Mouse (Mus musculus): ENCODE measurements around the gene Prpsap1. TPM values are rescaled to one million over a fixed set of nuclear protein-coding genes. Genes with fewer than 3 reads are reported as not detected.
"Not testable (repeated sequence)": the region's sequence is repeated elsewhere in the genome, so short reads cannot be mapped to it uniquely, and the experiment has no call there.

Gene Prpsap1
- polyA plus RNA-seq, 1 experiment from 2014 or later, result 64.4 TPM

DNA sequence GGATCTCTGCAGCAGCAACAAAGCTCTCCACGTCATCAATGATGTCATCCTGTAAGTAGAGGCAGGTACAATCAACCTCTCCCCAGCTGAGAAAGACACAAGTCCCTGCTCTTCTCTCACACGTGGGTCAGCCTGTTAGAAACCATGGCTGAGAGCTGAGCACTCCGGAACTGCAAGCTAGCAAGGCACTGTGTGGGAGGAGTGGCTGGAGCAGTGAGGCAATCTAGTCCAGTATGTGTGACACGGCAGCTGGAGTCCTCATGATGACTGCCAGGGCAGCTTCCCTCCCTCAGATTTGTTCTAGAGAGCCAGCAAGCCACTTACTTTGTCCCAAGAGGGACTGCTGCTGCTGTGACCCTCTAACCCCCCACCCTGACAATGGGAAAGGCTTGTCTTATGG lies 21.7 kb downstream of the Prpsap1 start:
- Histone ChIP-seq H3K36me3 (replicated peaks; ENCODE audit: insufficient read depth, low read length) (peaks cover 48% of the 10 kb centered on the region), H3K9ac (replicated peaks) (no peak overlapping the region), H3K4me1 (ENCODE audit: insufficient read depth) (peaks cover 4% of the 10 kb centered on the region; the same call in 1 of the 2 replicates), H3K4me2 (ENCODE audit: low read depth, low read length) (no peak overlapping the region), H3K4me3 (ENCODE audit: low read depth, low read length) (no peak overlapping the region), H3K9me3 (ENCODE audit: low read length) (no peaks in the 10 kb centered on the region), H3K27ac (ENCODE audit: low read depth) (no peak overlapping the region), H3K27me3 (ENCODE audit: insufficient read depth, low read length) (no peaks in the 10 kb centered on the region)
- ATAC-seq (no peak), DNase-seq (no peak)
- TF ChIP-seq CTCF (IDR thresholded peaks at IDR 0.05; ENCODE audit: low read depth) (no peak), EP300 (IDR thresholded peaks at IDR 0.05; ENCODE audit: low read depth) (no peak)
- WGBS (ENCODE audit: insufficient replicate concordance), result 63% methylated on average over 4 of the region's 4 CpGs

DNA sequence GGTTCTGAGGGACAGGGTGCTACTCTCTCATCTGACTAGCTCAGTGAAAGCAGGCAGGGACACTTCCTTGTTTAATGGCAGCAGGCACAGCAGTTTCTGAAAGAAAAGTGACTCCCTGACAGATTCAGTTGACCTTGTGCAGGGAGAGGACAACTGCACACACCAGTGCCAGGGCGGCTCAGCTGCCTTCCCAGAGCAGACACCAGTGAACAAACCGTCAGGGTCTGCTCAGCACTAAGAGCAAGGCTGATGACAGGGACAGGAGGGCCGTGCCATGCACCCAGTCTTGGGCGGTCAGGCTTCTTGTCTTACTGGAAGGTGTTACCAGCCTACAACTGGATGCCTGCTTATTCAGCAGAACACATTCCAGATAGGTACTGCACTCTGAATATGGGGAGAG lies 23.1 kb downstream of the Prpsap1 start:
- peaks cover 4% of the 10 kb centered on the region; the same call in 1 of the 2 replicates for H3K4me1 ChIP-seq (ENCODE audit: insufficient read depth)
- H3K27me3 ChIP-seq (ENCODE audit: insufficient read depth, low read length), result no peaks in the 10 kb centered on the region
- H3K9me3 ChIP-seq (ENCODE audit: low read length), result no peaks in the 10 kb centered on the region
- H3K4me3 ChIP-seq (ENCODE audit: low read depth, low read length), result no peak overlapping the region
- no peak overlapping the region for H3K4me2 ChIP-seq (ENCODE audit: low read depth, low read length)
- no peak for DNase-seq
- no peak overlapping the region for H3K9ac ChIP-seq (replicated peaks)
- no peak for TF ChIP-seq CTCF (IDR thresholded peaks at IDR 0.05; ENCODE audit: low read depth)
- TF ChIP-seq EP300 (IDR thresholded peaks at IDR 0.05; ENCODE audit: low read depth), result no peak
- WGBS (ENCODE audit: insufficient replicate concordance), result 83% methylated on average over 4 of the region's 4 CpGs
- H3K36me3 ChIP-seq (replicated peaks; ENCODE audit: insufficient read depth, low read length), result peaks cover 36% of the 10 kb centered on the region
- no peak overlapping the region for H3K27ac ChIP-seq (ENCODE audit: low read depth)
- ATAC-seq, result no peak

DNA sequence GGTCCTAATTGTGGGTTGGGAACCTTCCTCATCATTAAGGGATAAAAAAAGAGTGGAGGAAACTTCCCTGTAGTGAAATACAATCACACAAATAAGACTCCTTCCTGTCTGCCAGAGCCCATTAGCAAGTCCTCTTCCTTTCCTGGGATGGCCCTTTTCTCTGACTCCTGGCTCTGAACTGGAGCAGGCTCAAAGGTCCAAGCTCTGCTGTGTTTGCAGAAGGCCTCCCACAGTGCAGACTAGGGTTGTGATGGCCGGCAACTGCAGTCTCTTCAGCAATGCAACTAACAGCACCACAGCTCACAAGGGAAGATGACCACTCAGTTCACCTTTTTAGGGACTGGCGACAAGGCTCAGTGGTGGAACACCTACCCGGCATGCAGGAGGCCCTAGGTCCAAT lies 23.8 kb downstream of the Prpsap1 start:
- no peak for DNase-seq
- Histone ChIP-seq H3K36me3 (replicated peaks; ENCODE audit: insufficient read depth, low read length) (peaks cover 32% of the 10 kb centered on the region), H3K27me3 (ENCODE audit: insufficient read depth, low read length) (no peaks in the 10 kb centered on the region), H3K4me3 (ENCODE audit: low read depth, low read length) (no peak overlapping the region), H3K27ac (ENCODE audit: low read depth) (no peak overlapping the region), H3K4me2 (ENCODE audit: low read depth, low read length) (no peak overlapping the region), H3K4me1 (ENCODE audit: insufficient read depth) (peaks cover 4% of the 10 kb centered on the region; the same call in 1 of the 2 replicates), H3K9me3 (ENCODE audit: low read length) (no peaks in the 10 kb centered on the region), H3K9ac (replicated peaks) (no peak overlapping the region)
- ATAC-seq, result peak; percentile 62
- WGBS (ENCODE audit: insufficient replicate concordance), result 75% methylated on average over 3 of the region's 3 CpGs
- TF ChIP-seq CTCF (IDR thresholded peaks at IDR 0.05; ENCODE audit: low read depth) (no peak), EP300 (IDR thresholded peaks at IDR 0.05; ENCODE audit: low read depth) (no peak)

GRCm38 (mm10) chr11:116468338-116468737 lies 25.7 kb downstream of the Prpsap1 start:
- H3K27me3 ChIP-seq (ENCODE audit: insufficient read depth, low read length); DNase-seq; H3K4me3 ChIP-seq (ENCODE audit: low read depth, low read length); ATAC-seq; H3K9ac ChIP-seq (replicated peaks); H3K9me3 ChIP-seq (ENCODE audit: low read length); H3K4me1 ChIP-seq (ENCODE audit: insufficient read depth); H3K4me2 ChIP-seq (ENCODE audit: low read depth, low read length); H3K27ac ChIP-seq (ENCODE audit: low read depth): not testable (repeated sequence)
- peaks cover 25% of the 10 kb centered on the region for H3K36me3 ChIP-seq (replicated peaks; ENCODE audit: insufficient read depth, low read length)
- WGBS (ENCODE audit: insufficient replicate concordance), result 57% methylated on average over 3 of the region's 3 CpGs

DNA sequence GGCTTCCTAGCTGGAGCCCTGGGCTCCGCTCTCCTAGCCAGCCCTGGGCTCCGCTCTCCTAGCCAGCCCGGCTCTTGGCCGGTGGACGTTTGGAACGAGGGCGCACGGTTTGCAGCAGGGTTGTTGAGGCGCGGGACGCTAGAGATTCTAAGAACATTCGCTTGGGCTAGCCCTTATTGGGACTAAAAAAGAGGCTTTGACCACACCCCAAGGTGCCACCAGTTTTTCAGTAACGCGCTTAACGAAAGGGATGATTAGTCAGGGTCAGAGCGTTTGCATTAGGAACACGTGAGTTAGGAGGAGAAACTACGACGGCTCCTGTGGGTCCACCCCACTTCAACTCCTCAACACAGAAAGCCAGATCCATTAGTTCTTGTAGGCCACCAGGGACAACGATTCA lies 27.9 kb downstream of the Prpsap1 start, which contains the start of gene Qrich2:
Gene Qrich2 (minus strand): TSS at position 101 of the 400 bp plus-strand sequence.
- Histone ChIP-seq H3K36me3 (replicated peaks; ENCODE audit: insufficient read depth, low read length) (peaks cover 6% of the 10 kb centered on the region; the same call in 1 of the 2 replicates), H3K27me3 (ENCODE audit: insufficient read depth, low read length) (no peaks in the 10 kb centered on the region), H3K9ac (replicated peaks) (no peak within 1 kb of the TSS), H3K4me3 (ENCODE audit: low read depth, low read length) (no peak within 1 kb of the TSS), H3K9me3 (ENCODE audit: low read length) (no peaks in the 10 kb centered on the region), H3K4me2 (ENCODE audit: low read depth, low read length) (no peak within 1 kb of the TSS), H3K27ac (ENCODE audit: low read depth) (no peak within 1 kb of the TSS), H3K4me1 (ENCODE audit: insufficient read depth) (peaks cover 4% of the 10 kb centered on the region; the same call in 1 of the 2 replicates)
- DNase-seq (no peak), ATAC-seq (no peak)
- WGBS (ENCODE audit: insufficient replicate concordance), result 62% methylated on average over 20 of the region's 20 CpGs
- TF ChIP-seq CTCF (IDR thresholded peaks at IDR 0.05; ENCODE audit: low read depth) (no peak), EP300 (IDR thresholded peaks at IDR 0.05; ENCODE audit: low read depth) (no peak)

GRCm38 (mm10) chr11:116463833-116464232 lies 30.2 kb downstream of the Prpsap1 start:
- H3K9me3 ChIP-seq (ENCODE audit: low read length), result no peaks in the 10 kb centered on the region
- H3K4me2 ChIP-seq (ENCODE audit: low read depth, low read length), result no peak overlapping the region
- no peak overlapping the region for H3K4me3 ChIP-seq (ENCODE audit: low read depth, low read length)
- ATAC-seq, result peak; percentile 79
- peak; percentile 91 for DNase-seq
- no peaks in the 10 kb centered on the region for H3K27me3 ChIP-seq (ENCODE audit: insufficient read depth, low read length)
- no peak overlapping the region for H3K27ac ChIP-seq (ENCODE audit: low read depth)
- TF ChIP-seq CTCF (IDR thresholded peaks at IDR 0.05; ENCODE audit: low read depth) (peak; percentile 92), EP300 (IDR thresholded peaks at IDR 0.05; ENCODE audit: low read depth) (no peak)
- H3K9ac ChIP-seq (replicated peaks), result no peak overlapping the region
- no peaks in the 10 kb centered on the region for H3K4me1 ChIP-seq (ENCODE audit: insufficient read depth)
- no peaks in the 10 kb centered on the region for H3K36me3 ChIP-seq (replicated peaks; ENCODE audit: insufficient read depth, low read length)
- WGBS (ENCODE audit: insufficient replicate concordance), result 5% methylated on average over 2 of the region's 2 CpGs

- Histone ChIP-seq H3K4me2 (ENCODE audit: low read depth, low read length) (no peak overlapping the region), H3K9ac (replicated peaks) (no peak overlapping the region), H3K4me3 (ENCODE audit: low read depth, low read length) (no peak overlapping the region), H3K9me3 (ENCODE audit: low read length) (no peaks in the 10 kb centered on the region), H3K4me1 (ENCODE audit: insufficient read depth) (no peaks in the 10 kb centered on the region), H3K27ac (ENCODE audit: low read depth) (no peak overlapping the region), H3K36me3 (replicated peaks; ENCODE audit: insufficient read depth, low read length) (no peaks in the 10 kb centered on the region), H3K27me3 (ENCODE audit: insufficient read depth, low read length) (no peaks in the 10 kb centered on the region)
- ATAC-seq (no peak; the same call in 1 of the 2 replicates), DNase-seq (no peak)
- 64% methylated on average over 5 of the region's 5 CpGs for WGBS (ENCODE audit: insufficient replicate concordance)
- TF ChIP-seq EP300 (IDR thresholded peaks at IDR 0.05; ENCODE audit: low read depth) (no peak), CTCF (IDR thresholded peaks at IDR 0.05; ENCODE audit: low read depth) (no peak)
Measured at GRCm38 (mm10) chr11:116463338-116463737, 30.7 kb downstream of the Prpsap1 start.
